Mouse (Mus musculus): ENCODE measurements around the gene Abcc4. TPM values are rescaled to one million over a fixed set of nuclear protein-coding genes. Genes with fewer than 3 reads are reported as not detected.
"Not testable (repeated sequence)": the region's sequence is repeated elsewhere in the genome, so short reads cannot be mapped to it uniquely, and the experiment has no call there.

The Abcc4 gene
- polyA plus RNA-seq, 1 experiment from 2014 or later, result 1.6 TPM

- 93% methylated on average over 20 of the region's 20 CpGs for WGBS
Measured at GRCm38 (mm10) chr14:118651704-118652439, 54.1 kb downstream of the Abcc4 start.

GRCm38 (mm10) chr14:118649895-118650256 lies 56.1 kb downstream of the Abcc4 start:
- Histone ChIP-seq H3K4me1 (replicated peaks) (no peaks in the 10 kb centered on the region), H3K27me3 (no peaks in the 10 kb centered on the region), H3K9ac (replicated peaks) (no peak overlapping the region), H3K4me2 (replicated peaks) (no peak overlapping the region), H3K27ac (no peak overlapping the region), H3K9me3 (no peaks in the 10 kb centered on the region), H3K36me3 (no peaks in the 10 kb centered on the region), H3K4me3 (replicated peaks) (no peak overlapping the region)
- no peak for ATAC-seq
- WGBS, result 95% methylated on average over 2 of the region's 2 CpGs

More at GRCm38 (mm10) chr14:118651704-118652439, 54.1 kb downstream of the Abcc4 start:
- Histone ChIP-seq H3K9me3 (no peaks in the 10 kb centered on the region), H3K27me3 (no peaks in the 10 kb centered on the region), H3K4me1 (replicated peaks) (no peaks in the 10 kb centered on the region), H3K9ac (replicated peaks) (no peak overlapping the region), H3K4me3 (replicated peaks) (no peak overlapping the region), H3K27ac (no peak overlapping the region), H3K36me3 (no peaks in the 10 kb centered on the region), H3K4me2 (replicated peaks) (no peak overlapping the region)
- ATAC-seq, result no peak

- H3K4me1 ChIP-seq (replicated peaks), result no peaks in the 10 kb centered on the region
- no peaks in the 10 kb centered on the region for H3K36me3 ChIP-seq
- H3K4me3 ChIP-seq (replicated peaks), result no peak overlapping the region
- 95% methylated on average over 7 of the region's 7 CpGs for WGBS
- no peak overlapping the region for H3K9ac ChIP-seq (replicated peaks)
- H3K27me3 ChIP-seq, result no peaks in the 10 kb centered on the region
- ATAC-seq, result no peak
- no peak overlapping the region for H3K4me2 ChIP-seq (replicated peaks)
- H3K27ac ChIP-seq, result no peak overlapping the region
- no peaks in the 10 kb centered on the region for H3K9me3 ChIP-seq
Measured at GRCm38 (mm10) chr14:118649199-118649894, 56.7 kb downstream of the Abcc4 start.

GRCm38 (mm10) chr14:118642940-118643591 lies 63.0 kb downstream of the Abcc4 start:
- not testable (repeated sequence) for H3K4me3 ChIP-seq (replicated peaks); H3K36me3 ChIP-seq; H3K4me2 ChIP-seq (replicated peaks); H3K27ac ChIP-seq; H3K9me3 ChIP-seq; H3K4me1 ChIP-seq (replicated peaks); H3K9ac ChIP-seq (replicated peaks); ATAC-seq; H3K27me3 ChIP-seq
- 89% methylated on average over 13 of the region's 13 CpGs for WGBS

- Histone ChIP-seq H3K27ac (no peak overlapping the region), H3K36me3 (no peaks in the 10 kb centered on the region), H3K9me3 (no peaks in the 10 kb centered on the region), H3K4me3 (replicated peaks) (no peak overlapping the region), H3K4me1 (replicated peaks) (no peaks in the 10 kb centered on the region), H3K9ac (replicated peaks) (no peak overlapping the region), H3K4me2 (replicated peaks) (no peak overlapping the region), H3K27me3 (no peaks in the 10 kb centered on the region)
- 84% methylated on average over 8 of the region's 8 CpGs for WGBS
- no peak for ATAC-seq
Measured at GRCm38 (mm10) chr14:118642140-118642539, 63.9 kb downstream of the Abcc4 start.

GRCm38 (mm10) chr14:118638447-118639275 lies 67.4 kb downstream of the Abcc4 start:
- 84% methylated on average over 25 of the region's 25 CpGs for WGBS
- no peak for ATAC-seq
- H3K27ac ChIP-seq, result no peak overlapping the region
- H3K4me3 ChIP-seq (replicated peaks), result no peak overlapping the region
- H3K9me3 ChIP-seq, result no peaks in the 10 kb centered on the region
- H3K4me2 ChIP-seq (replicated peaks), result no peak overlapping the region
- 0 out of 2 replicates have a peak, but pooled peaks cover 4% of the 10 kb centered on the region for H3K4me1 ChIP-seq (replicated peaks)
- H3K27me3 ChIP-seq, result no peaks in the 10 kb centered on the region
- no peaks in the 10 kb centered on the region for H3K36me3 ChIP-seq
- no peak overlapping the region for H3K9ac ChIP-seq (replicated peaks)

GRCm38 (mm10) chr14:118635493-118636183 lies 70.4 kb downstream of the Abcc4 start:
- no peaks in the 10 kb centered on the region for H3K36me3 ChIP-seq
- H3K4me2 ChIP-seq (replicated peaks), result no peak overlapping the region
- H3K4me1 ChIP-seq (replicated peaks), result 0 out of 2 replicates have a peak, but pooled peaks cover 4% of the 10 kb centered on the region
- 82% methylated on average over 15 of the region's 15 CpGs for WGBS
- H3K27ac ChIP-seq, result no peak overlapping the region
- no peaks in the 10 kb centered on the region for H3K9me3 ChIP-seq
- H3K9ac ChIP-seq (replicated peaks), result no peak overlapping the region
- no peak overlapping the region for H3K4me3 ChIP-seq (replicated peaks)
- H3K27me3 ChIP-seq, result no peaks in the 10 kb centered on the region
- ATAC-seq, result peak; percentile 56; the same call in 1 of the 2 replicates

GRCm38 (mm10) chr14:118629649-118630048 lies 76.4 kb downstream of the Abcc4 start:
- Histone ChIP-seq H3K4me2 (replicated peaks) (no peak overlapping the region), H3K4me3 (replicated peaks) (no peak overlapping the region), H3K9me3 (no peaks in the 10 kb centered on the region), H3K4me1 (replicated peaks) (no peaks in the 10 kb centered on the region), H3K27me3 (no peaks in the 10 kb centered on the region), H3K9ac (replicated peaks) (no peak overlapping the region), H3K36me3 (no peaks in the 10 kb centered on the region), H3K27ac (no peak overlapping the region)
- 84% methylated on average over 8 of the region's 8 CpGs for WGBS
- no peak for ATAC-seq

- ATAC-seq, result no peak
- 56% methylated on average over 3 of the region's 3 CpGs for WGBS
- H3K27ac ChIP-seq, result no peak overlapping the region
Measured at GRCm38 (mm10) chr14:118621449-118621789, 84.6 kb downstream of the Abcc4 start.

GRCm38 (mm10) chr14:118620773-118621448 lies 85.1 kb downstream of the Abcc4 start:
- no peak overlapping the region for H3K4me2 ChIP-seq (replicated peaks)
- 80% methylated on average over 6 of the region's 6 CpGs for WGBS
- H3K36me3 ChIP-seq, result no peaks in the 10 kb centered on the region
- no peak overlapping the region for H3K4me3 ChIP-seq (replicated peaks)
- no peak overlapping the region for H3K27ac ChIP-seq
- no peaks in the 10 kb centered on the region for H3K9me3 ChIP-seq
- no peak overlapping the region for H3K9ac ChIP-seq (replicated peaks)
- ATAC-seq, result no peak
- H3K27me3 ChIP-seq, result no peaks in the 10 kb centered on the region
- H3K4me1 ChIP-seq (replicated peaks), result no peaks in the 10 kb centered on the region

More at GRCm38 (mm10) chr14:118621449-118621789, 84.6 kb downstream of the Abcc4 start:
- Histone ChIP-seq H3K4me1 (replicated peaks) (no peaks in the 10 kb centered on the region), H3K27me3 (no peaks in the 10 kb centered on the region), H3K9me3 (no peaks in the 10 kb centered on the region), H3K36me3 (no peaks in the 10 kb centered on the region), H3K4me3 (replicated peaks) (no peak overlapping the region), H3K4me2 (replicated peaks) (no peak overlapping the region), H3K9ac (replicated peaks) (no peak overlapping the region)

Measured in midbrain, embryonic 13.5 days (tissue).